Comparison of ENCODE assay signal across 8 mouse cellular contexts in genomic region chr11:85353819-85354218, GRCm38 (mm10). TPM values are rescaled to one million over a fixed set of nuclear protein-coding genes. Genes with fewer than 3 reads are reported as not detected.
DNase-seq lines count a peak whose midpoint lies in the region; ATAC-seq and TF ChIP-seq lines count a peak whose summit lies in the region.

No protein-coding gene starts in this region.

- H3K4me3 ChIP-seq in gastrocnemius, adult 2 months: peak overlapping the region; percentile 83
- peak overlapping the region; percentile 74 to 93 (median 82) for H3K4me3 ChIP-seq in CH12.LX (replicated peaks in 1 of 3; ENCODE audit: low read depth in 2 of 3, low read length in 2 of 3, poor library complexity in 1 of 3)
- H3K4me3 ChIP-seq in forebrain, embryonic 16.5 days (replicated peaks; ENCODE audit: low read length): peak overlapping the region; percentile 56
- H3K4me3 ChIP-seq in liver, postnatal 0 days (ENCODE audit: low read depth, low read length): peak overlapping the region; percentile 81

- peak overlapping the region; percentile 59 for H3K9ac ChIP-seq in CH12.LX (ENCODE audit: insufficient read depth, low read depth)
- no peak overlapping the region for H3K9ac ChIP-seq in forebrain, embryonic 16.5 days (replicated peaks; ENCODE audit: low read depth, low read length)
- peak overlapping the region; percentile 88 for H3K9ac ChIP-seq in liver, postnatal 0 days (replicated peaks)

- no peak for TF ChIP-seq POLR2A in CH12.LX (IDR thresholded peaks at IDR 0.05; ENCODE audit: low read depth, low read length)

- peaks cover 2 to 13% of the 10 kb centered on the region in 2 experiments; a peak in 3 of 4 replicates for H3K4me1 ChIP-seq in CH12.LX (ENCODE audit: control insufficient read depth in 1 of 2, insufficient read depth in 2 of 2)
- H3K4me1 ChIP-seq in forebrain, embryonic 16.5 days (replicated peaks; ENCODE audit: control insufficient read depth, insufficient read depth, low read length): peaks cover 9% of the 10 kb centered on the region
- peaks cover 10% of the 10 kb centered on the region for H3K4me1 ChIP-seq in liver, postnatal 0 days (ENCODE audit: insufficient read depth)

- in situ Hi-C loops in CH12.LX (cut with MboI; ENCODE audit: low pct_ligation_motif_present, low pct_unique_long_range_greater_than_20kb, low sequenced_read_pairs): loop anchor here (5.0 kb wide), 1 partner anchor 37 kb away; no protein-coding TSS in a partner anchor

- intact Hi-C loops in gastrocnemius, adult 2 months (cut with DNase I): loop anchor here (2.0 kb wide), 1 partner anchor 43 kb away; the partner anchor contains the start of gene Ppm1d

- no peaks in the 10 kb centered on the region for H3K79me2 ChIP-seq in CH12.LX (replicated peaks; ENCODE audit: control insufficient read depth, extremely low read depth, insufficient read depth, poor library complexity, severe bottlenecking)

- H3K27me3 ChIP-seq in CH12.LX (replicated peaks): no peaks in the 10 kb centered on the region
- H3K27me3 ChIP-seq in forebrain, embryonic 16.5 days (replicated peaks; ENCODE audit: control insufficient read depth, insufficient read depth, low read length): no peaks in the 10 kb centered on the region
- no peaks in the 10 kb centered on the region for H3K27me3 ChIP-seq in liver, postnatal 0 days (ENCODE audit: insufficient read depth, low read length)

- ATAC-seq in forebrain, embryonic 16.5 days: no peak
- ATAC-seq in liver, postnatal 0 days: no peak

- H3K9me3 ChIP-seq in CH12.LX (replicated peaks; ENCODE audit: low read length): no peaks in the 10 kb centered on the region
- no peaks in the 10 kb centered on the region for H3K9me3 ChIP-seq in forebrain, embryonic 16.5 days (ENCODE audit: control insufficient read depth, low read length)
- no peaks in the 10 kb centered on the region for H3K9me3 ChIP-seq in liver, postnatal 0 days (ENCODE audit: low read length)

- 72% methylated on average over 4 of the region's 4 CpGs for WGBS in forebrain, embryonic 16.5 days
- 46% methylated on average over 4 of the region's 4 CpGs for WGBS in liver, postnatal 0 days (ENCODE audit: insufficient replicate concordance)

- TF ChIP-seq RAD21 in CH12.LX (IDR thresholded peaks at IDR 0.05; ENCODE audit: low read depth, low read length): no peak

- dilution Hi-C loops in CH12.LX (cut with MboI; ENCODE audit: extremely low pct_ligation_motif_present, extremely low pct_unique_long_range_greater_than_20kb, low sequenced_read_pairs): no loop called here

- H3K27ac ChIP-seq in gastrocnemius, adult 2 months: peak overlapping the region; percentile 98
- no peak overlapping the region for H3K27ac ChIP-seq in CH12.LX (ENCODE audit: insufficient read depth, low read depth)
- H3K27ac ChIP-seq in forebrain, embryonic 16.5 days (ENCODE audit: low read length): no peak overlapping the region
- peak overlapping the region; percentile 92; the same call in 1 of the 2 replicates for H3K27ac ChIP-seq in liver, postnatal 0 days (ENCODE audit: low read depth)

- peaks cover 0 to 17% of the 10 kb centered on the region in 2 experiments for H3K36me3 ChIP-seq in CH12.LX (replicated peaks in 1 of 2; ENCODE audit: control insufficient read depth in 1 of 2, insufficient read depth in 1 of 2, low read length in 1 of 2)
- no peaks in the 10 kb centered on the region for H3K36me3 ChIP-seq in forebrain, embryonic 16.5 days (ENCODE audit: control insufficient read depth, insufficient read depth)
- peaks cover 5% of the 10 kb centered on the region; the same call in 1 of the 2 replicates for H3K36me3 ChIP-seq in liver, postnatal 0 days (replicated peaks; ENCODE audit: insufficient read depth, low read length)

- no peak for TF ChIP-seq EP300 in CH12.LX (IDR thresholded peaks at IDR 0.05; ENCODE audit: low read length)
- no peak for TF ChIP-seq EP300 in liver, postnatal 0 days (IDR thresholded peaks at IDR 0.05; ENCODE audit: low read depth)

- DNase-seq in gastrocnemius, adult 2 months: no peak
- no peak for DNase-seq in gastrocnemius, adult 18-20 months (ENCODE audit: low spot score)
- DNase-seq in CH12.LX (ENCODE audit: extremely low read depth): no peak
- DNase-seq in liver, postnatal 0 days: no peak
- DNase-seq in right cerebral cortex, postnatal 10 days (ENCODE audit: low spot score in 2 of 2): no peak
- DNase-seq in layer of hippocampus, postnatal 25 days (ENCODE audit: extremely low spot score in 1 of 2, low spot score in 1 of 2): no peak
- no peak for DNase-seq in spleen, postnatal 4 days (ENCODE audit: low spot score in 2 of 2)

- peak overlapping the region; percentile 49 for H3K4me2 ChIP-seq in CH12.LX (ENCODE audit: insufficient read depth, low read depth, poor library complexity, severe bottlenecking)
- peak overlapping the region; percentile 76 for H3K4me2 ChIP-seq in forebrain, embryonic 16.5 days (ENCODE audit: low read length)
- peak overlapping the region; percentile 85 for H3K4me2 ChIP-seq in liver, postnatal 0 days (ENCODE audit: low read depth, low read length)

- no peak for TF ChIP-seq CTCF in gastrocnemius, adult 2 months (IDR thresholded peaks at IDR 0.05)
- TF ChIP-seq CTCF in CH12.LX (conservative IDR thresholded peaks at IDR 0.05 in 1 of 2, IDR thresholded peaks at IDR 0.05 in 1 of 2; ENCODE audit: low read depth in 2 of 2, low read length in 2 of 2): no peak
- TF ChIP-seq CTCF in liver, postnatal 0 days (IDR thresholded peaks at IDR 0.05; ENCODE audit: low read depth): no peak

TF ChIP-seq in CH12.LX, 34 proteins besides CTCF, POLR2A, EP300 and RAD21:
- TF ChIP-seq RCOR1 (conservative IDR thresholded peaks at IDR 0.05; ENCODE audit: low read depth, low read length) (no peak), ZKSCAN1 (IDR thresholded peaks at IDR 0.05; ENCODE audit: borderline replicate concordance, low read depth, low read length) (no peak), SMC3 (IDR thresholded peaks at IDR 0.05; ENCODE audit: low read depth, low read length) (no peak), ZC3H11A (IDR thresholded peaks at IDR 0.05; ENCODE audit: low read depth, low read length) (no peak), MEF2A (IDR thresholded peaks at IDR 0.05; ENCODE audit: borderline replicate concordance, low read depth, low read length) (no peak), TBP (conservative IDR thresholded peaks at IDR 0.05; ENCODE audit: low read depth, low read length) (no peak), PAX5 (IDR thresholded peaks at IDR 0.05; ENCODE audit: low read length) (no peak), MAZ (IDR thresholded peaks at IDR 0.05; ENCODE audit: low read depth, low read length) (no peak)

RNA-seq across cellular contexts. Expression of gene Bcas3, which starts 0.9 kb away (rescaled TPM):
- 10 to 100 TPM; 39.6 to 46.6 TPM for total RNA-seq in gastrocnemius, adult 2 months (2021)
- total RNA-seq in gastrocnemius, adult 18-20 months (2021): 10 to 100 TPM; 40.7 to 47.3 TPM
- total RNA-seq in CH12.LX (2012; rRNA removed): 9.7 and 10.4 TPM in 2 replicates
- total RNA-seq in CH12.LX (2014; rRNA removed): 7.7 and 8.2 TPM in 2 replicates
- polyA plus RNA-seq in CH12.LX (2012; ENCODE audit: insufficient read length, low read depth): 16.9 and 21.3 TPM in 2 replicates
- polyA plus RNA-seq in forebrain, embryonic 16.5 days (2015; fragmentation: Nextera tagmentation; extraction: Ambion mirVana): 30.0 and 31.9 TPM in 2 replicates
- 13.6 and 14.1 TPM in 2 replicates for polyA plus RNA-seq in liver, postnatal 0 days (2015; fragmentation: Nextera tagmentation; extraction: Ambion mirVana)
- total RNA-seq in layer of hippocampus, postnatal 25 days (2021): 10 to 100 TPM; 67.5 to 68.6 TPM

RNA-seq across cellular contexts. Expression of gene Ppm1d, which starts 42.8 kb away (rescaled TPM):
- 1 to 10 TPM; 5.6 to 6.5 TPM for total RNA-seq in gastrocnemius, adult 2 months (2021)
- total RNA-seq in gastrocnemius, adult 18-20 months (2021): 1 to 10 TPM; 4.6 to 5.1 TPM
- 19.0 and 20.9 TPM in 2 replicates for total RNA-seq in CH12.LX (2012; rRNA removed)
- total RNA-seq in CH12.LX (2014; rRNA removed): 25.1 and 26.1 TPM in 2 replicates
- polyA plus RNA-seq in CH12.LX (2012; ENCODE audit: insufficient read length, low read depth): 24.8 and 26.4 TPM in 2 replicates
- polyA plus RNA-seq in forebrain, embryonic 16.5 days (2015; fragmentation: Nextera tagmentation; extraction: Ambion mirVana): 21.4 and 23.4 TPM in 2 replicates
- polyA plus RNA-seq in liver, postnatal 0 days (2015; fragmentation: Nextera tagmentation; extraction: Ambion mirVana): 9.5 TPM in 2 replicates
- 10 to 100 TPM; 15.0 to 16.3 TPM for total RNA-seq in layer of hippocampus, postnatal 25 days (2021)

Comparison
In these comparisons a context has a peak if more than half of its experiments do, and no peak if none do; other contexts are left out.
1. H3K27ac ChIP-seq: peak in gastrocnemius, adult 2 months (single experiment) and liver, postnatal 0 days (single experiment); none in CH12.LX (single experiment) and forebrain, embryonic 16.5 days (single experiment).
2. Peak in every context shown above with its lines, with median percentiles within 50 percentile points of each other: H3K4me3 ChIP-seq and H3K4me2 ChIP-seq.